Mouse (Mus musculus) ovary, adult 18-20 months (tissue): ENCODE data around the gene Capn9.

Source experiments
- DNase-seq: peaks from one replicate; pipeline ENCODE4 v3.0.0; 2022; ENCODE audit warnings: low spot score, mixed read lengths

Capn9 gene

DNA sequence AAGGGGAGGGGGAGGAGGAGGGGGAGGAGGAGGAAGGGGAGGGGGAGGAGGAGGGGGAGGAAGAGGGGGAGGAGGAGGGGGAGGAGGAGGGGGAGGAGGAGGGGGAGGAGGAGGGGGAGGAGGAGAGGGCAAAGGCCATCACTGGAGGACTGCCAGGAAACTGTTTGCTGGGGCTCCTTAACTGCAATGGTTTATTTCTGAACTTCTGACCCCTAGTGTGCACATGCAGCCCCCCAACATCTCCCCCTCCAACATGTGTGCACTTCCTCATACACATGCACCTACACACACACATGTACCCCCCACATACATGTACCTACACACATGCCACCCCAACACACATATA is 3.5 kb upstream of the Capn9 start:
- no peak for DNase-seq

- DNase-seq = peak; percentile 79
Observed at GRCm38 (mm10) chr8:124573552-124574340, 2.2 kb upstream of the Capn9 start.

GRCm38 (mm10) chr8:124576751-124577150 is 840 bp downstream of the Capn9 start:
- no peak for DNase-seq

DNA sequence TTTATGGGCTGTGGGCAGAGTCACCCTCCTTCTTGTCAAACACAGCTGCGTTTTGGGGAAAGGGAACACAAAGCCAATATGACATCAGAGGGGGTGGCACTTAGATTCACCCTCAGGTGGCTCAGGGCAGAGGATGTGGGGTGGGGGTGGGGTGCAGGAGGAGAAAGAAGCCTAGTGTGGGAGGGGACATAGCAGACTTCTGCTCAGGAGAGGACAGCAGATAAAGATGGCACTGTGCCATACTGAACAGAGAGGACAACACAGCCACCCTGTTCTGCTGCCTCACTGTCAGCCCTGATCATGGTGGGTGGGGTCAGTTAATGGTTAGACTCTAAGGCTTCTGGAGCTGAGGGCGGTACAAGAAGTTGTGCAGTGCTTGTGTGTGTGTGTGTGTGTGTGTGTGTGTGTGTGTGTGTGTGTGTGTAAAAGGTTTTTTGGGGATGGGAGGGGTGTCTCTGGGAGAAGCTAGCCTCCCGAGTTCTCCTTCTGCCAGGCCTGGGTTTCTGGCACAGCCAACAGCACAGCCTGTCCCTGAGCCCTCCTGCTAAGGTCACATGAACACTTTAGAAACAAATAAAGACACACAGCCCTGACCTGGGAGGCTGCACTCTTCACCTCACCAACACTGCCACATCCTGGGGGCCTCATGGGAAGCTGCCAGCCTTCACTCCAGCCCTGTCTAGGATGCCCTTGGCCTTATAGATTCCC is 10.0 kb downstream of the Capn9 start:
- DNase-seq = peak; percentile 33

DNA sequence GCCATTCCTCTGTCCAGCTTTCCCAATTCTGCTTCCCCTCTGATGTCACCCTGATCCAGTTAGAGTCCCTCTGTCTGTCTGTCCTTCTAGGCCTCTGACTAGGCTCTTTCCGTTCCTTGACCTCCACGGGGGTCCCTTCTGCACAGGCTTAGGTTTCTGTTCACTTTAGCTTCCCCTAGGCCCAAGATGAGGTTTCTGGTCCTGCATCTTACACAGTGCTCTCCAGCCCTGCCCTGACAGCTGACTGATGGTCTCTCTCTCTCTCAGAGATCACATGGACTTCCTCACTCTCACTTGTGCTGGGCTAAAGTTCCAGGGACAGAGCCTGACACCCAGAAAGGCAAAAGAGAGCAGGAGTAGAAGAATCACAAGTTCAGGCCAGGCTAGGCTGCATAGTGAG is 10.6 kb downstream of the Capn9 start:
- DNase-seq = no peak

- DNase-seq = no peak
Observed at GRCm38 (mm10) chr8:124589393-124589792, 13.5 kb downstream of the Capn9 start.

DNA sequence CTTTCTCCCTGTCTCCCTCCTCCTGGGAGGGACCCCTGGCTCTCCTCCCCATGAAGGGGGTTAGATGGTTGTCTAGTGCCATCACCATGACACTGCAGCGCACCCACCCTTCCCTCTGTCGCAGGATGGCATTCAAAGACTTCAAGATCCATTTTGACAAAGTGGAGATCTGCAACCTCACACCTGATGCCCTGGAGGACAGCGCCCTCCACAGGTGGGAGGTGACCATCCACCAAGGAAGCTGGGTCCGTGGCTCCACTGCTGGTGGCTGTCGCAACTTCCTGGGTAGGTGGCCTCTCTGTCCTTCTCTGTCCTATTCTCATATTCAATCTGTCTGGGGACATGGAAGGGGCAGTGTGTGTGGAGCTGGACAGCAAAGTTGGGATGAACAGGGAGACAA is 28.2 kb downstream of the Capn9 start:
- DNase-seq = no peak

DNA sequence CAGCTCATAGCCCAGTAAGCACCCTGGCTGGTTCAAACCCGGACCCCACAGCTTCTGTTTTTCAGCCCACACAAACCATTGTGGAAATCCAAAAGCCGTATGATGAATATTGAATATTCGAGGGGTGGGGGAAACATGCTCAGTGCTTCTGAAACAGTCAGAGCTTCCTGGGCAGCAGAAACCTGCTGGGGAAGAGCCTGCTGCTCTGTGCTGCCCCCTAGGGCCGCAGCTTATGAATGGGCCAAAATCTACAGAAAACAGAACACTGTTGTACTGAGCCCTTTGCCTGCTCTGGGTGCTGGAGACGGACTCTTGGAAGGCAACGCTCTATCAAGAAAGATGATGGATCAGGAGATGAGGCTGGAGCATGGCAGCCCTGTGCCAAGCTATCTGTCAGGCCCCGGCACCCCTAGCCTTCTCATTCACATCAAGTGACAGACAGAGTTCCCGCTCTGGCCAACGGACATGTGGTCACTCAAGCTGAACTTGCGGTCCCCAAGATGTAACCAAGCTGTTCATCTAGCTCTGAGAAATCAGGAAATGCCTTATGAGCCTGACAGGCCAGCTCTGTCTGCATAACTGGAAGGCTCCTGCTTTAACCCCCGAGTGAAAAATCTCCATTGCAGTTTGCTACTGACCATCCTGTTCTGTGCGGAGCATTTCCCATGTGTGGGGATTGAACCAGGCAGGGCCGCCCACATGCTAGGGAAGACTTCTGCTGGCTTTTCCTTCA is 32.5 kb downstream of the Capn9 start:
- DNase-seq = no peak

GRCm38 (mm10) chr8:124608972-124609353 is 33.1 kb downstream of the Capn9 start:
- DNase-seq = no peak

- no peak for DNase-seq
Observed at GRCm38 (mm10) chr8:124614325-124614724, 38.4 kb downstream of the Capn9 start.

GRCm38 (mm10) chr8:124617266-124617869 is 41.5 kb downstream of the Capn9 start:
- DNase-seq = peak; percentile 52

GRCm38 (mm10) chr8:124618252-124618651 is 42.3 kb downstream of the Capn9 start:
- peak; percentile 65 for DNase-seq

DNA sequence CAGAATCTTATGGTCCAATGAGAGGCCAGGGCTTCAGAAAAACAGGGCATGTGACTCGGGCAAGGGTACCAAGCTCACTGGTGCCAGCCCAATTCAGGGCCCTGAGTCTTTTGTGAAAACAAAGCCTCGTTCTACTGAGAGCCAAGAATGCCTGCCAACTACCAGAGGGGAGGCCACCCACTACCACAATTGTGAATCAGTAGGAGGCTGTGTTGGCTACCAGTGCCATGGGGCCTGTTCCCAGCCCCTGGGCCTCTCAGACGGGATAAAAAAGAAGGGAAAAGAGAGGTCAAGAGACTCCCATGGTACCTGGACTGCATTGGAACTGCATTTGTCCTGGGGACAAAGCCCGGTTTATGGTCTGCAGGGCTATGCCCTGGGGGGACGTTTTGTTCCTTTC is 45.3 kb downstream of the Capn9 start:
- no peak for DNase-seq

DNA sequence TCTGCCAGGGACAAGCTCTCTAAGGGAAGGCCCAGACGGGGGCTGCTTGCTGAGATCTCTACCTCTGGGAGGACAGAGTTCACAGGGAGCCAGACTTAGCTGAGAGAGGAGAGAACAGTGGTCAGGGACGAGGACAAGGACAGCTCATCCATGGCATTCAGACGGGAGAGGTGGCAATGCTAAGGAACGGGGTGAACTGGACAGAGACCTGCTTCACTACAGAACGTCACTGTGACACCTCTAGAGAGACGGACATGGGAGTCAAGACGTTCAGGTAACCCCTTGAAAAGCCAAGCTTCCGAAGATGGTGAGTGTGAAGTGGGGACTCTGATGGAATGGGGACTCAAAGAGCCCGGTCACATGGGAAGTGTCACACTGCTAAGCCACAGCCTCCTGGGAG is 50.3 kb downstream of the Capn9 start:
- DNase-seq = no peak

DNA sequence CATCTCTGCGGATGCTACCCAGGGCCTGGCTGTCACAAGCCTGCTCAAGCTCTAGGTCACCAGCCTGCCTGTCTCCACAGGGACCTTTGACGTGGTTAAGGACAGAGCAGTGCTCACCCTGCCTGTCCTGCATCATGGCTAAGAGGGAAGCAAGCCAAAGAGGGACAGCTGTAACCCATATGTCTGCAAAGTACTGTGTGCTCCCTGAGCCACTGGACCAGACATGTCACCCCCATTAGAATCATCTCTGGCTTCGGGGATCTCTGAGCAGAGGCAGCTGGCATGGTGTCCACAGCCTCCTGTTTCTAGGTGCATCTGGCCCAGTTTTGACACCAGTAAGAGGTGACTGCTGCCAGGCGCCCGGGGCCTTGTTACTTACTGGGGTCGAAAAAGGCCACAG is 54.6 kb downstream of the Capn9 start:
- no peak for DNase-seq

DNA sequence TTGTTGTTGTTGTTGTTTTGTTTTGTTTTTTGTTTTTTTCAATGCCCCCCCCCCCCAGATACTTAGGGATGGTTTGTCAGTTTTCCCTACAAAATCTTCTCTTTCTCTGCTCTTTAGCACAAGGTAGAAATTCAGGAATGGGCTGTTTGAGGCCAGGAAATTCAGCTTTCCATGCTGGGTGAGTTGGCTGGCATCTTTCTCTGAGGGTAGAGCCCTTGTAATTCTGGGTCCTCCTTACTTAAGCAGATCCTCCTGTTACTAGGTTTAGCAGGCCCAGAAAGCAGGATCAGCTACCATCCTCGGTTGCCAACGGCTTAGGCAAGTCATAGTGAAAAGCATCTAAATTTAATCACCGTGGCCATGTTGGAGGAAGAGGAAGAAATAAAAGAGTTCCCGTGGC is 55.0 kb downstream of the Capn9 start:
- DNase-seq = no peak

- no peak for DNase-seq
Observed at GRCm38 (mm10) chr8:124631966-124632365, 56.1 kb downstream of the Capn9 start.

GRCm38 (mm10) chr8:124633001-124633703 is 57.2 kb downstream of the Capn9 start:
- DNase-seq = peak; percentile 39

GRCm38 (mm10) chr8:124634411-124635246 is 58.7 kb downstream of the Capn9 start:
- no peak for DNase-seq

- no peak for DNase-seq
Observed at GRCm38 (mm10) chr8:124635247-124635502, 59.3 kb downstream of the Capn9 start.

GRCm38 (mm10) chr8:124641599-124641998 is 65.7 kb downstream of the Capn9 start:
- no peak for DNase-seq
